Mouse (Mus musculus) midbrain, embryonic 13.5 days (tissue): ENCODE measurements at regions not wholly inside any gene's neighbourhood (a gene's known extent, or its start where the extent isn't known, plus 50 kb on each side); places are given as distances from the start of the nearest gene placed in this dataset.

Source experiments
- ATAC-seq: fragments of 200-750 bp; cut with Nextera tagmentation; 2 replicates; pipeline ENCODE4 v1.8.0; 2017; ENCODE audit warnings: mild to moderate bottlenecking, moderate TSS enrichment, moderate library complexity
- H3K27ac ChIP-seq: fragments of 300-500 bp; sonication (generic); 2 replicates; pipeline ENCODE4 v1.5.1; 2015; ENCODE audit warnings: inconsistent platforms, mild to moderate bottlenecking, moderate library complexity
- H3K27me3 ChIP-seq: fragments of 300-500 bp; sonication (generic); 2 replicates; pipeline ENCODE4 v1.6.1; 2015; ENCODE audit warnings: mild to moderate bottlenecking, inconsistent platforms
- H3K36me3 ChIP-seq: fragments of 300-500 bp; sonication (generic); 2 replicates; pipeline ENCODE4 v1.6.1; 2015; ENCODE audit warnings: mild to moderate bottlenecking, inconsistent platforms
- H3K4me1 ChIP-seq: fragments of 300-500 bp; sonication (generic); replicated peaks from 2 replicates; pipeline ENCODE4 v1.6.1; 2015; ENCODE audit warnings: inconsistent platforms
- H3K4me2 ChIP-seq: fragments of 300-500 bp; sonication (generic); replicated peaks from 2 replicates; pipeline ENCODE4 v1.6.1; 2015; ENCODE audit warnings: moderate library complexity, mild to moderate bottlenecking, inconsistent platforms
- H3K4me3 ChIP-seq: fragments of 300-500 bp; sonication (generic); replicated peaks from 2 replicates; pipeline ENCODE4 v1.5.1; 2015; ENCODE audit warnings: mild to moderate bottlenecking, inconsistent platforms
- H3K9ac ChIP-seq: fragments of 300-500 bp; sonication (generic); replicated peaks from 2 replicates; pipeline ENCODE4 v1.6.1; 2015; ENCODE audit warnings: mild to moderate bottlenecking, inconsistent platforms
- H3K9me3 ChIP-seq: fragments of 300-500 bp; sonication (generic); 2 replicates; pipeline ENCODE4 v1.6.1; 2016; ENCODE audit warnings: mild to moderate bottlenecking, inconsistent platforms
- WGBS: fragments of 180-500 bp; shearing (Covaris S2); methylation state at CpG from one replicate; pipeline ENCODE4 v1.1.7; 2015; 5-methylcytosine and 5-hydroxymethylcytosine counted together

- H3K4me3 ChIP-seq: no peak overlapping the region
- H3K4me1 ChIP-seq: no peaks in the 10 kb centered on the region
- WGBS: 84% methylated on average over 2 of the region's 2 CpGs
- no peak overlapping the region for H3K9ac ChIP-seq
- no peaks in the 10 kb centered on the region for H3K27me3 ChIP-seq
- H3K36me3 ChIP-seq: no peaks in the 10 kb centered on the region
- no peak for ATAC-seq
- no peak overlapping the region for H3K27ac ChIP-seq
- no peaks in the 10 kb centered on the region; the same call in 1 of the 2 replicates for H3K9me3 ChIP-seq
- no peak overlapping the region for H3K4me2 ChIP-seq
Measured at GRCm38 (mm10) chr10:72056725-72057124, 597.9 kb upstream of the Zwint start.

GRCm38 (mm10) chr10:72071185-72071718 lies 583.4 kb upstream of the Zwint start:
- ATAC-seq: no peak
- Histone ChIP-seq H3K4me2 (no peak overlapping the region), H3K9ac (no peak overlapping the region), H3K9me3 (no peaks in the 10 kb centered on the region), H3K4me1 (no peaks in the 10 kb centered on the region), H3K36me3 (no peaks in the 10 kb centered on the region), H3K4me3 (no peak overlapping the region), H3K27ac (no peak overlapping the region), H3K27me3 (no peaks in the 10 kb centered on the region)

GRCm38 (mm10) chr10:72078363-72078762 lies 576.3 kb upstream of the Zwint start:
- no peaks in the 10 kb centered on the region for H3K36me3 ChIP-seq
- H3K4me2 ChIP-seq: no peak overlapping the region
- H3K27ac ChIP-seq: no peak overlapping the region
- H3K4me1 ChIP-seq: no peaks in the 10 kb centered on the region
- H3K27me3 ChIP-seq: no peaks in the 10 kb centered on the region
- no peak overlapping the region for H3K9ac ChIP-seq
- ATAC-seq: no peak
- no peaks in the 10 kb centered on the region for H3K9me3 ChIP-seq
- H3K4me3 ChIP-seq: no peak overlapping the region
- WGBS: 95% methylated on average over 3 of the region's 3 CpGs

- Histone ChIP-seq H3K36me3 (no peaks in the 10 kb centered on the region), H3K27ac (no peak overlapping the region), H3K4me3 (no peak overlapping the region), H3K9ac (no peak overlapping the region), H3K4me1 (no peaks in the 10 kb centered on the region), H3K4me2 (no peak overlapping the region), H3K27me3 (no peaks in the 10 kb centered on the region), H3K9me3 (no peaks in the 10 kb centered on the region)
- WGBS: 77% methylated on average over 2 of the region's 2 CpGs
- ATAC-seq: no peak
Measured at GRCm38 (mm10) chr10:72096951-72097350, 557.7 kb upstream of the Zwint start.

GRCm38 (mm10) chr10:72099156-72099812 lies 555.4 kb upstream of the Zwint start:
- peak; percentile 68; the same call in 1 of the 2 replicates for ATAC-seq
- H3K27me3 ChIP-seq: no peaks in the 10 kb centered on the region

GRCm38 (mm10) chr10:72119447-72119846 lies 535.2 kb upstream of the Zwint start:
- ATAC-seq: no peak
- no peaks in the 10 kb centered on the region for H3K27me3 ChIP-seq
- H3K9ac ChIP-seq: no peak overlapping the region
- WGBS: 93% methylated on average over 2 of the region's 2 CpGs
- H3K27ac ChIP-seq: no peak overlapping the region
- no peaks in the 10 kb centered on the region for H3K9me3 ChIP-seq
- no peak overlapping the region for H3K4me3 ChIP-seq
- H3K4me1 ChIP-seq: no peaks in the 10 kb centered on the region
- no peak overlapping the region for H3K4me2 ChIP-seq
- H3K36me3 ChIP-seq: no peaks in the 10 kb centered on the region

More at GRCm38 (mm10) chr10:72099156-72099812, 555.4 kb upstream of the Zwint start:
- H3K27ac ChIP-seq: no peak overlapping the region
- H3K36me3 ChIP-seq: no peaks in the 10 kb centered on the region
- no peak overlapping the region for H3K9ac ChIP-seq
- no peak overlapping the region for H3K4me3 ChIP-seq
- 61% methylated on average over 2 of the region's 2 CpGs for WGBS
- H3K4me1 ChIP-seq: no peaks in the 10 kb centered on the region
- no peak overlapping the region for H3K4me2 ChIP-seq
- H3K9me3 ChIP-seq: no peaks in the 10 kb centered on the region

GRCm38 (mm10) chr10:72132407-72132806 lies 522.2 kb upstream of the Zwint start:
- Histone ChIP-seq H3K27ac (no peak overlapping the region), H3K27me3 (no peaks in the 10 kb centered on the region), H3K36me3 (no peaks in the 10 kb centered on the region), H3K9me3 (no peaks in the 10 kb centered on the region), H3K4me3 (no peak overlapping the region), H3K4me1 (no peaks in the 10 kb centered on the region), H3K9ac (no peak overlapping the region), H3K4me2 (no peak overlapping the region)
- 0 out of 2 replicates have a peak, but pooled peaks have one; percentile 50 for ATAC-seq
- 69% methylated on average over 2 of the region's 2 CpGs for WGBS
